Mouse (Mus musculus): ENCODE data around the gene Ide.
"Not testable (repeated sequence)": the region's sequence is repeated elsewhere in the genome, so short reads cannot be mapped to it uniquely, and the experiment has no call there.

The Ide gene

GRCm38 (mm10) chr19:37269106-37269505 lies 68.5 kb downstream of the Ide start:
- no peak for DNase-seq (ENCODE audit: extremely low spot score, low read depth, low spot score)

GRCm38 (mm10) chr19:37265333-37266103 lies 72.1 kb downstream of the Ide start:
- DNase-seq (ENCODE audit: extremely low spot score, low read depth, low spot score): peak; percentile 24

- no peak for DNase-seq (ENCODE audit: extremely low spot score, low read depth, low spot score)
These were observed 73.4 kb downstream of the Ide start for GRCm38 (mm10) chr19:37263943-37264897.

- DNase-seq (ENCODE audit: extremely low spot score, low read depth, low spot score): no peak
These were observed 74.1 kb downstream of the Ide start for GRCm38 (mm10) chr19:37263566-37263942.

GRCm38 (mm10) chr19:37262389-37262788 lies 75.3 kb downstream of the Ide start:
- DNase-seq (ENCODE audit: extremely low spot score, low read depth, low spot score): no peak

GRCm38 (mm10) chr19:37255321-37255720 lies 82.3 kb downstream of the Ide start:
- no peak for DNase-seq (ENCODE audit: extremely low spot score, low read depth, low spot score)

GRCm38 (mm10) chr19:37252104-37252503 lies 85.5 kb downstream of the Ide start:
- DNase-seq (ENCODE audit: extremely low spot score, low read depth, low spot score): no peak

- DNase-seq (ENCODE audit: extremely low spot score, low read depth, low spot score): no peak
These were observed 89.5 kb downstream of the Ide start for GRCm38 (mm10) chr19:37248199-37248598.

GRCm38 (mm10) chr19:37246859-37247258 lies 90.8 kb downstream of the Ide start:
- DNase-seq (ENCODE audit: extremely low spot score, low read depth, low spot score): no peak

- no peak for DNase-seq (ENCODE audit: extremely low spot score, low read depth, low spot score)
These were observed 94.9 kb downstream of the Ide start for GRCm38 (mm10) chr19:37242707-37243106.

GRCm38 (mm10) chr19:37241201-37241600 lies 96.5 kb downstream of the Ide start:
- no peak for DNase-seq (ENCODE audit: extremely low spot score, low read depth, low spot score)

GRCm38 (mm10) chr19:37239096-37239495 lies 98.6 kb downstream of the Ide start:
- peak; percentile 54 for DNase-seq (ENCODE audit: extremely low spot score, low read depth, low spot score)

- DNase-seq (ENCODE audit: extremely low spot score, low read depth, low spot score): no peak
These were observed 99.0 kb downstream of the Ide start for GRCm38 (mm10) chr19:37238651-37239050.

- no peak for DNase-seq (ENCODE audit: extremely low spot score, low read depth, low spot score)
These were observed 99.8 kb downstream of the Ide start for GRCm38 (mm10) chr19:37237712-37238437.

- no peak for DNase-seq (ENCODE audit: extremely low spot score, low read depth, low spot score)
These were observed 100.3 kb downstream of the Ide start for GRCm38 (mm10) chr19:37237306-37237705.

- no peak for DNase-seq (ENCODE audit: extremely low spot score, low read depth, low spot score)
These were observed 101.8 kb downstream of the Ide start for GRCm38 (mm10) chr19:37235818-37236217.

- no peak for DNase-seq (ENCODE audit: extremely low spot score, low read depth, low spot score)
These were observed 103.8 kb downstream of the Ide start for GRCm38 (mm10) chr19:37233561-37234539.

- not testable (repeated sequence) for DNase-seq (ENCODE audit: extremely low spot score, low read depth, low spot score)
These were observed 105.1 kb downstream of the Ide start for GRCm38 (mm10) chr19:37232598-37232997.

- DNase-seq (ENCODE audit: extremely low spot score, low read depth, low spot score): no peak
These were observed 112.3 kb downstream of the Ide start for GRCm38 (mm10) chr19:37225197-37225862.

Measured in hindlimb bud, embryonic 11.5 days (tissue).